In the genomic region with DNA sequence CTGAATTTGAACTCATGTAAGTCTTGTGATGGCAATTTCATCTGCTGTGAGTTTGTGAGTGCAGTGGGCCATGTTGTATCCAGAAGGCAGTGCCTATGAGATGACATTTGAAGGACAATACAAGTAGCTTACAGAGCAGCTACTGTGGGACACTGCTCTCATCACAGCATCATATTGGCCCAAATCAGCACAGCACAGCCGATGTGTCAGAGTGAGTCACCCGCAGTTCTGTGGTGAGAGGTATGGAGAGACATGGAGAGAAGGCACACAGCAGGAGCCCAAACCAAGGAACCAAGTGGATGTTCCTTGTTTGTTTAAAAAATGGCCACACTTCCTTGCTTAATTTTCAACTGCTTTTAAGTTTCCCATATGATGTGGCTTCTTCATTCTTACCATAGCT, we compare ENCODE assay signal across 24 mouse cellular contexts.
DNase-seq lines count a peak whose midpoint lies in the region; ATAC-seq lines count a peak whose summit lies in the region.
"Had no signal": no experiment of that assay in that cellular context is flagged by ENCODE, and none has a peak within 500 bp of the region (broad histone marks: within the 10 kb centered on the region; RNA-seq: fewer than 3 reads in every experiment).

No protein-coding gene starts in this region.

- H3K4me3 ChIP-seq in megakaryocyte, embryonic 14.5 days (replicated peaks): peak overlapping the region; percentile 40
- H3K4me3 ChIP-seq in kidney, embryonic 15.5 days (replicated peaks): no peak overlapping the region
- H3K4me3 ChIP-seq: embryonic facial prominence, embryonic 13.5 days; embryonic facial prominence, embryonic 15.5 days; erythroblast, embryonic 14.5 days; forebrain, embryonic 10.5 days; forebrain, embryonic 12.5 days; forebrain, embryonic 15.5 days had no signal

- ATAC-seq in megakaryocyte, adult 5-6 weeks (ENCODE audit: poor library complexity, severe bottlenecking): no peak
- no peak for ATAC-seq in kidney, embryonic 15.5 days (replicated peaks; ENCODE audit: low FRiP score)
- ATAC-seq: activated CD4-positive, CD25-positive, alpha-beta regulatory T cell, adult 4 months; forebrain, embryonic 15.5 days; forebrain, postnatal 0 days; Patski had no signal

- peak; percentile 59 for DNase-seq in Muller cell, postnatal 12 days (ENCODE audit: inconsistent ontology term)
- peak; percentile 30 for DNase-seq in brain, adult 2 months (ENCODE audit: low read depth, low spot score)
- DNase-seq: adrenal gland, adult 8-10 months; adrenal gland, postnatal 14 days; adrenal gland, postnatal 36 days; cerebellum, adult 11 months; cerebellum, adult 18-20 months; cerebellum, adult 8-10 months; cerebellum, adult 9-11 months; cerebellum, postnatal 14 days; cerebellum, postnatal 36 days; embryo, embryonic 11 days; forebrain, postnatal 0 days had no signal

- H3K27ac ChIP-seq in kidney, embryonic 15.5 days: no peak overlapping the region
- H3K27ac ChIP-seq: embryonic facial prominence, embryonic 13.5 days; embryonic facial prominence, embryonic 15.5 days; forebrain, embryonic 10.5 days; forebrain, embryonic 12.5 days; forebrain, embryonic 15.5 days had no signal

- H3K4me2 ChIP-seq in kidney, embryonic 15.5 days: no peak overlapping the region
- H3K4me2 ChIP-seq: embryonic facial prominence, embryonic 13.5 days; embryonic facial prominence, embryonic 15.5 days; forebrain, embryonic 12.5 days; forebrain, embryonic 15.5 days had no signal

- no peak overlapping the region for H3K9ac ChIP-seq in kidney, embryonic 15.5 days
- H3K9ac ChIP-seq: embryonic facial prominence, embryonic 13.5 days; embryonic facial prominence, embryonic 15.5 days; forebrain, embryonic 12.5 days; forebrain, embryonic 15.5 days; forebrain, postnatal 0 days had no signal

- no peaks in the 10 kb centered on the region for H3K36me3 ChIP-seq in megakaryocyte, embryonic 14.5 days (replicated peaks; ENCODE audit: low read length)
- no peaks in the 10 kb centered on the region for H3K36me3 ChIP-seq in kidney, embryonic 15.5 days
- H3K36me3 ChIP-seq: embryonic facial prominence, embryonic 13.5 days; embryonic facial prominence, embryonic 15.5 days; forebrain, embryonic 10.5 days; forebrain, embryonic 12.5 days; forebrain, embryonic 15.5 days had no signal

- whole genome bisulfite sequencing in kidney, embryonic 15.5 days: 92% methylated on average over 2 of the region's 2 CpGs

- no peaks in the 10 kb centered on the region for H3K27me3 ChIP-seq in megakaryocyte, embryonic 14.5 days (replicated peaks)
- H3K27me3 ChIP-seq in kidney, embryonic 15.5 days: no peaks in the 10 kb centered on the region
- H3K27me3 ChIP-seq: embryonic facial prominence, embryonic 13.5 days; embryonic facial prominence, embryonic 15.5 days; forebrain, embryonic 15.5 days; Patski had no signal

- H3K9me3 ChIP-seq in megakaryocyte, embryonic 14.5 days: peaks cover 60% of the 10 kb centered on the region
- H3K9me3 ChIP-seq in kidney, embryonic 15.5 days (replicated peaks): no peaks in the 10 kb centered on the region
- H3K9me3 ChIP-seq: embryonic facial prominence, embryonic 13.5 days; embryonic facial prominence, embryonic 15.5 days; forebrain, embryonic 10.5 days; forebrain, embryonic 12.5 days; forebrain, embryonic 15.5 days had no signal

- H3K4me1 ChIP-seq in megakaryocyte, embryonic 14.5 days: no peaks in the 10 kb centered on the region
- no peaks in the 10 kb centered on the region for H3K4me1 ChIP-seq in kidney, embryonic 15.5 days
- H3K4me1 ChIP-seq: embryonic facial prominence, embryonic 13.5 days; embryonic facial prominence, embryonic 15.5 days; forebrain, embryonic 10.5 days; forebrain, embryonic 12.5 days; forebrain, embryonic 15.5 days had no signal
